Mouse (Mus musculus): ENCODE data around the gene H2-Eb1.

- TF ChIP-seq POLR2A (IDR thresholded peaks at IDR 0.05; ENCODE audit: insufficient read length, low read depth) (no peak), MYOD1 (IDR thresholded peaks at IDR 0.05; ENCODE audit: control insufficient read depth in 1 of 3, insufficient read length in 2 of 3, low read depth in 2 of 3) (no peak), MAX (IDR thresholded peaks at IDR 0.05; ENCODE audit: low read depth) (no peak), USF1 (IDR thresholded peaks at IDR 0.05; ENCODE audit: low read depth) (no peak), MYOG (IDR thresholded peaks at IDR 0.05; ENCODE audit: control insufficient read depth in 1 of 3, insufficient read depth in 1 of 3, insufficient read length in 2 of 3, low read depth in 2 of 3) (no peak), CEBPB (IDR thresholded peaks at IDR 0.05; ENCODE audit: insufficient read depth, poor library complexity, severe bottlenecking) (no peak), E2F4 (IDR thresholded peaks at IDR 0.05; ENCODE audit: insufficient read depth) (no peak), TCF3 (IDR thresholded peaks at IDR 0.05; ENCODE audit: insufficient read length, low read depth) (no peak), POLR2AphosphoS2 (IDR thresholded peaks at IDR 0.05; ENCODE audit: insufficient read length, low read depth) (no peak), TCF12 (IDR thresholded peaks at IDR 0.05; ENCODE audit: insufficient read depth, poor library complexity, severe bottlenecking) (no peak)
These were observed 19.8 kb upstream of the H2-Eb1 start for GRCm38 (mm10) chr17:34285848-34286247.

All from myocyte (in vitro differentiated cells).